Mouse (Mus musculus): ENCODE data around the gene Hbq1b.

DNA sequence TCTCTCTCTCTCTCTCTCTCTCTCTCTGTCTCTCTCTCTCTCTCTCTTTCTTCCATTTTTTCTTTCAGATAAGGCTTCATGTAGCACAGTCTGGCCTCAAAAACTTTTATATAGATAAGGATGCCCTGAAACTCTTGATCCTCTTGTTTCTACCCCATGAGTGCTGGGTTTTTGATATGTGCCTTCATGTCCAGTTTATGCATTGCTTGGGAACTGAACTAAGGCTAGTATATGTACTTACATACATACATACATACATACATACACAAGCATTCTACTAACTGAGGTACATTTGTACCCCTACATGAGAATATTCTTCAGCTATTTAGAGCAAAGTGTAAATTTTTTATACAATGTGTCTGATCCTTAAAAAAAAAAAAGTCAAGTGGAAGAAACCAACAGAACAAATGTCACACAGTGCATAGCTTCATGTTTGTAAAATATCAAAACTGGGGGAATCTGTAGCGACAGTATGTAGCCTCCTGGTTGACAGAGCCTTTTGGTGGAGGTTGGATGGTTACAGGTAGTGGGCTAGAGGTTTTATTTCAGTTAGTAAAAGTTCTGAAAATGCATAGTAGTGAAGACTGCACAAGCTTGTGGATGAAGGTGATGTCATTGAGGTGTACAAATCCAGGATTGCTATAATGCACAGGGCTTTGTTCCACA lies 11.2 kb downstream of the Hbq1b start:
- TF ChIP-seq CTCF (IDR thresholded peaks at IDR 0.05; ENCODE audit: extremely low read depth, insufficient read depth, low read length) (no peak), POLR2A (IDR thresholded peaks at IDR 0.05; ENCODE audit: extremely low read depth, insufficient read depth, low read length) (no peak)
